Mouse (Mus musculus): ENCODE data around the gene Cdc42ep4.
A peak's percentile ranks its signal among the peaks of the same experiment; 100 is the strongest.

Cdc42ep4 gene

DNA sequence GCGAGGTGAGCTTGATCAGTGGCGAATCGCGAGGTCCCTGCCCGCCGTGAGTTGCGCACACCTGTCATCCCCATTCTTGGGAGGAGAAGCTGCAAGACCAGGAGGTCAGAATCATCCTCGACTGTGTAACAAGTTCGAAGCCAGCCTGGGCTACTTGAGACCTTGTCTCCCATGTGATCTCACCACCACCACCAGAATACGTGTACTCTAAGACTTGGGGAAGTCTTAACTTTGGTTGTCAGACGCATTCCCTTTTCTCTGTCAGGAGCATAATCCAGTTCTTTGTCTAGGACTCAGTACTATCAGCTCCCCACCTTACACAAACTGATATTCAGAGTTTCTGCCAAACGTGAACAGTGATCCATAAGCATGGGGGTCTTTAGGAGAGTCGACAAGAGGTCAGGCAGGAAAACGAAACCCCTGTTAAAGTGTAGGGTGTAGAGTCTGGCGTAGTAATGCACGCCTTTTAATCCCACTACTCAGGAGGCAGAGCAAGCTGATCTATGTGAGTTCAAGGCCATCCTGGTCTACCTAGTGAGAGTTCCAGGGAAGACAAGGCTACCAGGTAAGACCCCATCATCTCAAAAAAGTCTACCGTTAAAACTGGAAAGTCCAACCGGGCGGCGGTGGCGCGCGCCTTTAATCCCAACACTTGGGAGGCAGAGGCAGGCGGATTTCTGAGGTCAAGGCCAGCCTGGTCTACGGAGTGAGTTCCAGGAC is 66.8 kb downstream of the Cdc42ep4 start:
- no peak for DNase-seq (ENCODE audit: low read depth, low spot score)

GRCm38 (mm10) chr11:113683957-113684706 is 67.5 kb downstream of the Cdc42ep4 start, which contains the start of the genes Fam104a and D11Wsu47e:
TSS of gene Fam104a (minus strand) at chr11:113684155.
TSS of gene D11Wsu47e (plus strand) at chr11:113684412.
- peak; percentile 97 for DNase-seq (ENCODE audit: low read depth, low spot score)

- no peak for DNase-seq (ENCODE audit: low read depth, low spot score)
Observed at GRCm38 (mm10) chr11:113683627-113683956, 68.1 kb downstream of the Cdc42ep4 start.

DNA sequence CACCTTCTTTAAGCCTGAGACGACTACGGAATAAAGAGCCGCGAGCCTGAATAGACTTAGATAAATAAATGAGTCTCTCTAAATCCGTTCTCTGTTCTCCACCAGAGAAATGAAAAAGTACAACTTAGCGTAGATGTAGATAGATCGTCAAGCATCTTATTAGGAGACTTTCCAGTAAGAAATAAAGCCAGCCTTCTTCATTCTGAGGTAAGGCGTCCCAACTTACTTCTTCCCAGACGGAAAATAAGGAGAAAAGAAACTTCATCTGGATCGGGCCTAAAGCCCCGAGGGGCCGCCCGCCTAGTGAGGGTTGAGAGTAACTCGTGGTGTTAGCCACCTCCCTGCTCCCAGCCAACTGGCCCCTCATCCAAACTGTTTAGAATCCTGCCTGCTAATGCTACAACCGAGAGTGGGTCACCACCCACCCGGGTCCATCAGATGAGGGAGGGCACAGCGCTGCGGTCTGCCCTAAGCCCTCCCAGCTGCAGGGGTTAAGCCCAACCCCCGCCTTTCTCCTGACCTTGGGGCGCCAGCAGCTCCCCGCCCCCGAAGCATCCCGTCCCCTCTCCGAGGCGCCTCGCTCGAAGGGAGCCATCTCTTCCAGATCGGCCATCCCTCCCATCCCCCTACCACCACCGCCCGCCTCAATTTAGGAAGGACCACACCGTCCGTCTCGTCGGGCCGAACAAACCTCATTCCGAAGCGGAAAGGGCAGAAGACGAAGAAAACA is 68.6 kb downstream of the Cdc42ep4 start:
- peak; percentile 63 for DNase-seq (ENCODE audit: low read depth, low spot score)

DNA sequence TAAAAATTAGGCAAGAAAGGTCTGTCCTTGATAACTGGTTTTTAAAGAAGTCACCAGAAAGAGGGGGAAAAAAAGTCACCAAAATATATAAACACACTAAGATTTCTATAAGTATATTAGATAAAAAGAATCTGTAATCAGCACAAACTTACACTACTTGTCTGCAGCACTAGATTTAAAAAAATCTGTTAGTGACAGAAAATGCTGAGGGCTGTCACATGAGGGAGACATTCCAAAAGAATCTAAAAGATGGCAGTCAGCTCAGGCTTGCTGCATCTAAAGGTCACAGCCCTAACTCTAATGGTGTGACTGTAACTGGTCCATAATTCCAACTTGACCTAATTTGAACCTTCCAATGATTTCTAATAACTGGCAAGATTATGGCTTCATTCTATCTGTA is 69.7 kb downstream of the Cdc42ep4 start:
- DNase-seq (ENCODE audit: low read depth, low spot score) = no peak

GRCm38 (mm10) chr11:113680954-113681353 is 70.7 kb downstream of the Cdc42ep4 start:
- DNase-seq (ENCODE audit: low read depth, low spot score) = no peak

DNA sequence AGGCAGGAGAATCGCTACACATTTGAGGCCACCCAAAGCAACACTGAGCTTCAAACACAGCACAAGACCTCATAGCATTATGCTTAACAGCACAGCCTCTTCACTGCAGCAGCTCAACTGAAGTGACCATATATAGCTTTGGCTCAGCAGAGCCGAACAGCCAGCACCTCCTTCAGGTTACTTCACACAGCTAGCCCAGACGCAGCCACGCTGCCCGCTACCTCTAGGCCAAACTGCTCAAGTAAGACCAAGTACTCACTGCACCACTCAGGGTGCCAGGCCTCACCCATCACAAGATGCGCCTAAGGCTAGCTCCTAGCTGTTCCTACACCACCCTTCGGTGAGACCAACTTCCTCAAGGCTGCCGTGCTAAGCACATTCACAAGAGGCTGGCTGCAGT is 73.3 kb downstream of the Cdc42ep4 start:
- DNase-seq (ENCODE audit: low read depth, low spot score) = no peak

GRCm38 (mm10) chr11:113677378-113677777 is 74.3 kb downstream of the Cdc42ep4 start:
- DNase-seq (ENCODE audit: low read depth, low spot score) = no peak
